Mouse (Mus musculus) cortical plate, adult 2 months (tissue): Measurements from ENCODE around the gene Clmp. TPM values are rescaled to one million over a fixed set of nuclear protein-coding genes. Genes with fewer than 3 reads are reported as not detected.
A peak's percentile ranks its signal among the peaks of the same experiment; 100 is the strongest.

Source experiments
- H3K27ac ChIP-seq: fragments of 200-500 bp; 2 replicates; pipeline ENCODE4 v1.5.1; 2012; ENCODE audit warnings: low read length, control low read depth, inconsistent platforms; ENCODE audit not compliant: insufficient read depth
- H3K4me1 ChIP-seq: fragments of 200-500 bp; 2 replicates; pipeline ENCODE4 v1.6.1; 2011; ENCODE audit warnings: low read length; ENCODE audit not compliant: control insufficient read depth, insufficient read depth
- H3K4me3 ChIP-seq: fragments of 200-500 bp; 2 replicates; pipeline ENCODE4 v1.5.1; 2011; ENCODE audit warnings: mild to moderate bottlenecking, low read length, control low read depth; ENCODE audit not compliant: insufficient read depth
- CTCF ChIP-seq: fragments of 200-500 bp; IDR thresholded peaks from 2 replicates; pipeline ENCODE4 v1.5.1; 2011; ENCODE audit warnings: mild to moderate bottlenecking, control low read depth, low read length; ENCODE audit not compliant: insufficient read depth; ENCODE audit errors: extremely low read depth
- POLR2A ChIP-seq: fragments of 200-500 bp; IDR thresholded peaks from 2 replicates; pipeline ENCODE4 v1.6.1; 2011; ENCODE audit warnings: mild to moderate bottlenecking, low read length, control low read depth; ENCODE audit not compliant: insufficient read depth; ENCODE audit errors: extremely low read depth
- polyA plus RNA-seq: library from polyadenylated mRNA; depleted of rRNA; stranded (reverse); fragments of >200 nt; gene quantifications from 2 replicates; pipeline ENCODE4 v1.2.3, GENCODE M21; 2012

Gene Clmp
- polyA plus RNA-seq, 1 experiment = 9.5 TPM

- Histone ChIP-seq H3K4me3 (peak overlapping the region; percentile 15; the same call in 1 of the 2 replicates), H3K27ac (no peak overlapping the region), H3K4me1 (peaks cover 14% of the 10 kb centered on the region)
- 0 out of 2 replicates have a peak, but pooled peaks have one; percentile 8 for TF ChIP-seq POLR2A
- TF ChIP-seq CTCF = peak; percentile 69
These were observed 119.5 kb downstream of the Clmp start for GRCm38 (mm10) chr9:40805263-40805662.

GRCm38 (mm10) chr9:40806440-40807288 lies 120.9 kb downstream of the Clmp start:
- Histone ChIP-seq H3K4me1 (peaks cover 14% of the 10 kb centered on the region), H3K27ac (peak overlapping the region; percentile 0; the same call in 1 of the 2 replicates), H3K4me3 (no peak overlapping the region)
- peak; percentile 6; the same call in 1 of the 2 replicates for TF ChIP-seq CTCF
- TF ChIP-seq POLR2A = peak; percentile 65; the same call in 1 of the 2 replicates

GRCm38 (mm10) chr9:40807289-40807920 lies 121.6 kb downstream of the Clmp start:
- Histone ChIP-seq H3K27ac (peak overlapping the region; percentile 12; the same call in 1 of the 2 replicates), H3K4me1 (peaks cover 14% of the 10 kb centered on the region), H3K4me3 (no peak overlapping the region)
- TF ChIP-seq CTCF (0 out of 2 replicates have a peak, but pooled peaks have one; percentile 1), POLR2A (no peak; the same call in 1 of the 2 replicates)

GRCm38 (mm10) chr9:40808061-40808906 lies 122.5 kb downstream of the Clmp start:
- Histone ChIP-seq H3K4me1 (peaks cover 14% of the 10 kb centered on the region), H3K4me3 (no peak overlapping the region), H3K27ac (0 out of 2 replicates have a peak overlapping the region, but pooled peaks have one; percentile 12)
- TF ChIP-seq POLR2A (no peak), CTCF (no peak)

- Histone ChIP-seq H3K27ac (no peak overlapping the region), H3K4me3 (no peak overlapping the region), H3K4me1 (peaks cover 14% of the 10 kb centered on the region)
- TF ChIP-seq POLR2A (no peak), CTCF (no peak)
These were observed 123.1 kb downstream of the Clmp start for GRCm38 (mm10) chr9:40808907-40809280.

GRCm38 (mm10) chr9:40811860-40812259 lies 126.1 kb downstream of the Clmp start:
- no peak overlapping the region for H3K27ac ChIP-seq
- TF ChIP-seq CTCF (peak; percentile 13; the same call in 1 of the 2 replicates), POLR2A (no peak)
- H3K4me3 ChIP-seq = no peak overlapping the region
- peaks cover 5% of the 10 kb centered on the region; the same call in 1 of the 2 replicates for H3K4me1 ChIP-seq

- TF ChIP-seq POLR2A = no peak
- no peak for TF ChIP-seq CTCF
- H3K27ac ChIP-seq = no peak overlapping the region
- no peak overlapping the region for H3K4me3 ChIP-seq
- H3K4me1 ChIP-seq = no peaks in the 10 kb centered on the region
These were observed 128.3 kb downstream of the Clmp start for GRCm38 (mm10) chr9:40814060-40814459.

GRCm38 (mm10) chr9:40817325-40818028 lies 131.7 kb downstream of the Clmp start:
- Histone ChIP-seq H3K4me1 (no peaks in the 10 kb centered on the region), H3K4me3 (no peak overlapping the region), H3K27ac (peak overlapping the region; percentile 59)
- no peak for TF ChIP-seq CTCF
- no peak for TF ChIP-seq POLR2A

GRCm38 (mm10) chr9:40825601-40826000 lies 139.8 kb downstream of the Clmp start:
- TF ChIP-seq POLR2A = no peak
- TF ChIP-seq CTCF = no peak

More at GRCm38 (mm10) chr9:40825601-40826000, 139.8 kb downstream of the Clmp start:
- no peaks in the 10 kb centered on the region for H3K4me1 ChIP-seq
- no peak overlapping the region for H3K4me3 ChIP-seq
- H3K27ac ChIP-seq = no peak overlapping the region
